Mouse (Mus musculus): ENCODE data around the gene Egfl6. TPM values are rescaled to one million over a fixed set of nuclear protein-coding genes. Genes with fewer than 3 reads are reported as not detected.
A peak's percentile ranks its signal among the peaks of the same experiment; 100 is the strongest.

Egfl6 gene
- total and polyA plus RNA-seq, 2 experiments from 2014 or later: 1.2 to 1.7 TPM

DNA sequence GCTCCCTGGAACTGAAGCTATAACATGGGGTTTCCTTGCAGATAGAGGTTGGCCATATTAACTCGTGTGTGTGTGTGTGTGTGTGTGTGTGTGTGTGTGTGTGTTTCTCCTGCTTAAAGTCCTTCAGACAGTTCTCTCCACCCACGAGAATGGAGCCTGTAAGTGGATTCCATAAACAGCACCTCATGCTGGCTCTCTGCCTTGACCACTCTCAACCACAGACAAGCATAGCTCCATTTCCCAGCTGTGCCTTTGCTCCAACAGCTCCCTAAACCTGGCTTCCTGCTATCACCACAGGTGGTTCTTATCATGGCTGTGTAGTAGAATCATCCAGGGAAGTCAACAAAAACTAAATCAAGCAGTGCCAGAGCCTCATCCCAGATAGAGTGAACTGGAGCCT lies 81.1 kb downstream of the Egfl6 start:
- Histone ChIP-seq H3K4me1 (ENCODE audit: insufficient read depth) (peaks cover 2% of the 10 kb centered on the region; the same call in 1 of the 2 replicates), H3K36me3 (ENCODE audit: insufficient read depth) (no peaks in the 10 kb centered on the region), H3K9ac (no peak overlapping the region), H3K27ac (ENCODE audit: low read depth, low read length) (no peak overlapping the region), H3K27me3 (ENCODE audit: insufficient read depth, low read length) (no peaks in the 10 kb centered on the region), H3K4me2 (ENCODE audit: low read depth) (no peak overlapping the region), H3K9me3 (ENCODE audit: low read length) (no peaks in the 10 kb centered on the region), H3K4me3 (ENCODE audit: low read depth, low read length) (no peak overlapping the region)
- no peak for DNase-seq
- ATAC-seq: no peak
- TF ChIP-seq CTCF (IDR thresholded peaks at IDR 0.05; ENCODE audit: low read depth): no peak
- 61% methylated on average over 2 of the region's 2 CpGs for WGBS

DNA sequence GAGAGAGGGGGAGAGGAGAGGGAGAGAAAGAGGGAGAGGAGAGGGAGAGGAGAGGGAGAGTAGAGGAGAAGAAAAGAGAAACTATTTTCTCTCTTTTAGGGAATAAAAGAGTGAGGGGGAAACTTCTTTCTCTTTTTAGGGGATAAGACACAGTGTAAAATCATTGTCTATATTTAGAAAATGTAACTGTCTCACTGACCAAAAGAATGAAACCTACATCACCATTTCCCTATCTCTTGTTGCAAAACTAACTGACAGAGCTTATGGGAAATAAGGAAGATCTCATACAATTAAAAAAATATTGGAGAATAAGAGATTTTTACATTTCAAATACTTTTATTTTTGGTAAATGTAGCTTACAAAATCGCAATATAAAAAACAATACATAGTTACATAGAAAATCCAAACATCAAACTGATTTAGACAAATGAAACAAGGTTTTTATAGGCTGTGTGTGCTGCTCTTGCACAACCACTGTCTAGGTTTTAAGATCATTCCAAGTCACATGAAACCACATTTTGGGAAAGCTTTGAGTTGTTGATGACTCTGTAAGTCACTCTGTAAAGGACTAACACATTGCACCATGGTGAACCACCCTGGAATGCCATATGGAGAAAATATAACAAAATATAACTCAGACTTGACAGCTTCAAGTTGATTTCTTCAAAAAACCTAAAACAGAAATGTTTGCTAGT lies 85.9 kb downstream of the Egfl6 start:
- ATAC-seq (no peak), DNase-seq (no peak)
- Histone ChIP-seq H3K4me1 (ENCODE audit: insufficient read depth) (no peaks in the 10 kb centered on the region), H3K9me3 (ENCODE audit: low read length) (no peaks in the 10 kb centered on the region), H3K9ac (no peak overlapping the region), H3K4me3 (ENCODE audit: low read depth, low read length) (no peak overlapping the region), H3K36me3 (ENCODE audit: insufficient read depth) (no peaks in the 10 kb centered on the region), H3K27ac (ENCODE audit: low read depth, low read length) (no peak overlapping the region), H3K27me3 (ENCODE audit: insufficient read depth, low read length) (no peaks in the 10 kb centered on the region), H3K4me2 (ENCODE audit: low read depth) (no peak overlapping the region)
- no peak for TF ChIP-seq CTCF (IDR thresholded peaks at IDR 0.05; ENCODE audit: low read depth)
- WGBS: 74% methylated on average over 1 of the region's 1 CpGs

DNA sequence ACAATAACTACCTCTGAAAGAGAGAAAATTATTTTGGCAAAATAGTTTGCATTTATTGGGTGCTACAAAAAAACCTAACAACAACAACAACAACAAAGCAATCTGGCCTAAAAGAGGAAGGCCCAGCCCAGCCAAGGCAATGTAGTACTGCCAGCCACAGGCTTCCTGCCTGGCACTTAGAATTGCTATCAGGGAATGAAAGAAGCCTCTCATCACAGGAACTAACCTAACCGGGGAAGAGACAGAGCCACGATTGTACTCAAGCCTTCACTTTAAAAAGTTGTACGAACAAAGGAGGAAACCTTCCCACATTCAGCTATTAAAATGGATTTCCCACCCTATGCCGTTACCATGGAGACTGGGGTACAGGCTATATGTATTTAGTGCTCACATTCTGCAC lies 87.7 kb downstream of the Egfl6 start:
- ATAC-seq (no peak), DNase-seq (peak; percentile 14)
- 39% methylated on average over 4 of the region's 4 CpGs for WGBS
- no peak overlapping the region for H3K4me2 ChIP-seq (ENCODE audit: low read depth)
- H3K4me1 ChIP-seq (ENCODE audit: insufficient read depth): no peaks in the 10 kb centered on the region
- H3K4me3 ChIP-seq (ENCODE audit: low read depth, low read length): no peak overlapping the region
- TF ChIP-seq CTCF (IDR thresholded peaks at IDR 0.05; ENCODE audit: low read depth): no peak
- no peaks in the 10 kb centered on the region for H3K9me3 ChIP-seq (ENCODE audit: low read length)
- H3K27ac ChIP-seq (ENCODE audit: low read depth, low read length): no peak overlapping the region
- no peaks in the 10 kb centered on the region for H3K36me3 ChIP-seq (ENCODE audit: insufficient read depth)
- H3K27me3 ChIP-seq (ENCODE audit: insufficient read depth, low read length): no peaks in the 10 kb centered on the region
- H3K9ac ChIP-seq: no peak overlapping the region

DNA sequence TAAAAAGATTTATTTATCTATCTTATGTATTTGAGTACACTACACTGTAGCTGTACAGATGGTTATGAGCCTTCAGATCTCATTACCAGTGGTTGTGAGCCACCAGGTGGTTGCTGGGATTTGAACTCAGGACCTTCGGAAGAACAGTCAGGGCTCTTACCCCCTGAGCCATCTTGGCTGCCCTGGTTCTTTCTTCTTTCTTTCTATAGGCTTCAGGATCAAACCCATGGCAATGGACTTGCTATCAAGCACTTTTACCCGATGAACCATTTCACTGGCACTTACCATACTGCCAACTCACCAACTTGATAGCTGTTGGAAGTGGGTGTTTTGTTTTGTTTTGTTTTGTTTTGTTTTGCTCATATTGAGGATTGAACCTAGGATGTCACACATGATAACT lies 90.5 kb downstream of the Egfl6 start:
- Histone ChIP-seq H3K9ac (no peak overlapping the region), H3K36me3 (ENCODE audit: insufficient read depth) (no peaks in the 10 kb centered on the region), H3K27me3 (ENCODE audit: insufficient read depth, low read length) (no peaks in the 10 kb centered on the region), H3K4me3 (ENCODE audit: low read depth, low read length) (no peak overlapping the region), H3K27ac (ENCODE audit: low read depth, low read length) (no peak overlapping the region), H3K9me3 (ENCODE audit: low read length) (no peaks in the 10 kb centered on the region), H3K4me1 (ENCODE audit: insufficient read depth) (no peaks in the 10 kb centered on the region), H3K4me2 (ENCODE audit: low read depth) (no peak overlapping the region)
- 85% methylated on average over 2 of the region's 2 CpGs for WGBS
- no peak for ATAC-seq
- no peak for DNase-seq
- TF ChIP-seq CTCF (IDR thresholded peaks at IDR 0.05; ENCODE audit: low read depth): no peak

DNA sequence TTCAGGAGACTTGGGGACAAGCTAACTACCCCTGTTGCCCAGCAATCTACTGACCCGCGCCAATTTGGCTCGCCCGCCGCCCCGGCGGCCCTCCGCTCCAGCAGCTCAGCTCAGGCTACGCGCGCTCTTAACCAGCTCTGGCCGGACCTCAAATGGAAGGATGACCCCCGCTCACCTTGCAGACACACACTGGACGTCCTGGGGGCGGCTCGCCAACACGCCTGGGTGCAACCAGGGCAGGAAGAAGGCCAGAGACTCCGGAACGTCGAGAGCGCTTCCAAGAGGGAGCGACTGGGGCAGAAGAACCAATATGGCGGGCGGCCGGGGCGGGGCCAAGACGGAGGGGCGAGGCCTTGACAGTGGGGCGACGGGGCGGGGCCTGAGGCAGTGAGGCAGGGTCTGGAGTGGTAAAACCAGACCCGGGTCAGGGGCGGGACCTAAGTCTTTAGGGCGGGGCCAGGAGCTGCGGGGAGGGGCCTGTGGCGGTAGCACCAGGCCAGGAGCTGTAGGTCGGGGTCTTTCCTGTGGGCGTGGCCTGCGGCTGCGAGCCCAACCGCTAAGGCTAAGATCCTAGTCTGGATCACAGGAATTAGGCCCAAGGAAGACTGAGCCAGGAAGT lies 106.0 kb downstream of the Egfl6 start, which contains the start of gene Rab9:
Rab9 (minus strand) TSS at position 503 of the 619 bp plus-strand sequence.
- no peaks in the 10 kb centered on the region for H3K27me3 ChIP-seq (ENCODE audit: insufficient read depth, low read length)
- 23% methylated on average over 41 of the region's 41 CpGs for WGBS
- peak within 1 kb of the TSS; percentile 74 for H3K9ac ChIP-seq
- DNase-seq (peak; percentile 88), ATAC-seq (peak; percentile 99)
- peak within 1 kb of the TSS; percentile 79 for H3K27ac ChIP-seq (ENCODE audit: low read depth, low read length)
- peak within 1 kb of the TSS; percentile 63 for H3K4me3 ChIP-seq (ENCODE audit: low read depth, low read length)
- no peaks in the 10 kb centered on the region for H3K4me1 ChIP-seq (ENCODE audit: insufficient read depth)
- TF ChIP-seq CTCF (IDR thresholded peaks at IDR 0.05; ENCODE audit: low read depth): no peak
- no peaks in the 10 kb centered on the region for H3K9me3 ChIP-seq (ENCODE audit: low read length)
- H3K4me2 ChIP-seq (ENCODE audit: low read depth): peak within 1 kb of the TSS; percentile 55
- no peaks in the 10 kb centered on the region for H3K36me3 ChIP-seq (ENCODE audit: insufficient read depth)

DNA sequence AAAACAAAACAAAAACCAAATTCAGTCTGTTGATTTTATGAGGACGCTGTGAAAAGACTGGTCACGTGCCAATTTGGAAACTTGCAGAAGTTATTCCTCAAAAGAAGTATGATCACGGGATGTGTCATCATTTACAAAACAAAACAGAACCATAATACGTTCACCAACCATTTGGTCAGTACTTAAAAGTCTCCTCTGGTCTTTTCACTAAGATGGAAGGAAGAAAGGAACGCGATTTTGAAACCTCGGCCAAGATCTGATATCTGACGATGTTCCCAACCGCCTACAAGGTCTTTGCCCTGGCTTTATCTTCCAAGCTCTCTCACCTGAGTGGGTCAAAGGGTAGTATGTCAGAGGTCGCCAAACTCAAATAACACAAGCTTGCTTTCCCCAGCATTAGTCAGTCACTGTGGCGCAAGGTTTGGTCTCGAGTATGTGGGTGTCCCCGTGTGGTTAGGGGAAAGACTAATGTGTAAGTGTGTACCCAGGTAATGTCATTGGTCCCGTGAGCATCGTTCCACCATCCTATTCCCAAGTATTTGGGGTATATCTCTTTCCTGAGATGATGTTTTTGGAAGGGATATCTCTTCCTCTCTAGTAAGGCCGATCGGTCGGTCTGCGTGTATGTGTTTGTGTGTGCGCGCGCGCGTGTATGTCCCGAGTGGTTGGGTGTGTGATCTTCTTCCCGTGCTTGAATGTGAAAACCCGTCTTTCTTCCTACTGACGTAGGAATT lies 106.7 kb downstream of the Egfl6 start:
- peak overlapping the region; percentile 55 for H3K4me2 ChIP-seq (ENCODE audit: low read depth)
- peak overlapping the region; percentile 74 for H3K9ac ChIP-seq
- no peaks in the 10 kb centered on the region for H3K36me3 ChIP-seq (ENCODE audit: insufficient read depth)
- 31% methylated on average over 28 of the region's 28 CpGs for whole genome bisulfite sequencing
- no peaks in the 10 kb centered on the region for H3K27me3 ChIP-seq (ENCODE audit: insufficient read depth, low read length)
- ATAC-seq (peak; percentile 50; the same call in 1 of the 2 replicates), DNase-seq (peak; percentile 3)
- peak overlapping the region; percentile 63 for H3K4me3 ChIP-seq (ENCODE audit: low read depth, low read length)
- no peaks in the 10 kb centered on the region for H3K9me3 ChIP-seq (ENCODE audit: low read length)
- no peaks in the 10 kb centered on the region for H3K4me1 ChIP-seq (ENCODE audit: insufficient read depth)
- no peak for TF ChIP-seq CTCF (IDR thresholded peaks at IDR 0.05; ENCODE audit: low read depth)
- peak overlapping the region; percentile 79; the same call in 1 of the 2 replicates for H3K27ac ChIP-seq (ENCODE audit: low read depth, low read length)

DNA sequence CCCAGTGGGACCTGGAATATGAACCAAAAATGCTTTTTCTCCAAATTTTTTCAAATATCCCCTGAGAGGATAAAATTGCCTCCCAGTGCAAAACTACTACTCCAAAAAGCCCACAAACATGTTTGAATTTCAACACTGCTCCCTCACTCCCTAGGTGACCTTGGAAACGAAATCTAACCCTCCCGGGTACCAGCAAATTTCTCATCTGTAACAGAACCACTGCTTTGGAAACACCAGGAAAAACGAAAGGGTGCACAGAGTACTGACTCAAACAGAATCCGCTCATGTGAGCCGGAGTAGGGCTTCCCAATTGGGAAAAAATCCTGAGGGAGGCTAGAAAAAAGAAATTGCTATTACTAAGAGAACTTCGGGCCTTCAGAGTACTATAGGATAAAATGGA lies 108.1 kb downstream of the Egfl6 start:
- WGBS: 75% methylated on average over 6 of the region's 6 CpGs
- Histone ChIP-seq H3K9ac (no peak overlapping the region), H3K9me3 (ENCODE audit: low read length) (no peaks in the 10 kb centered on the region), H3K27me3 (ENCODE audit: insufficient read depth, low read length) (no peaks in the 10 kb centered on the region), H3K4me3 (ENCODE audit: low read depth, low read length) (no peak overlapping the region), H3K36me3 (ENCODE audit: insufficient read depth) (no peaks in the 10 kb centered on the region), H3K4me2 (ENCODE audit: low read depth) (peak overlapping the region; percentile 55), H3K27ac (ENCODE audit: low read depth, low read length) (no peak overlapping the region), H3K4me1 (ENCODE audit: insufficient read depth) (no peaks in the 10 kb centered on the region)
- no peak for TF ChIP-seq CTCF (IDR thresholded peaks at IDR 0.05; ENCODE audit: low read depth)
- ATAC-seq (no peak), DNase-seq (no peak)

Other genes with a start within 250 kb of the Egfl6 start
- 54.3 and 61.6 TPM in 2 replicates for gene Trappc2, start 145.1 kb downstream of the Egfl6 start, total RNA-seq (2014; rRNA removed)
- 87.1 and 101 TPM in 2 replicates for gene Trappc2, start 145.1 kb downstream of the Egfl6 start, polyA plus RNA-seq (2015; fragmentation: Nextera tagmentation; extraction: Ambion mirVana)
- gene Ofd1, start 145.0 kb downstream of the Egfl6 start, total RNA-seq (2014; rRNA removed): 8.4 and 12.2 TPM in 2 replicates
- 5.9 and 7.3 TPM in 2 replicates for gene Ofd1, start 145.0 kb downstream of the Egfl6 start, polyA plus RNA-seq (2015; fragmentation: Nextera tagmentation; extraction: Ambion mirVana)
- 43.5 and 43.8 TPM in 2 replicates for gene Rab9, start 105.9 kb downstream of the Egfl6 start, total RNA-seq (2014; rRNA removed)
- gene Rab9, start 105.9 kb downstream of the Egfl6 start, polyA plus RNA-seq (2015; fragmentation: Nextera tagmentation; extraction: Ambion mirVana): 48.5 and 52.7 TPM in 2 replicates
- 4.6 TPM in 2 replicates for gene Tceanc, start 67.2 kb downstream of the Egfl6 start, total RNA-seq (2014; rRNA removed)
- gene Tceanc, start 67.2 kb downstream of the Egfl6 start, polyA plus RNA-seq (2015; fragmentation: Nextera tagmentation; extraction: Ambion mirVana): 2.6 and 3.0 TPM in 2 replicates

Data from forebrain, postnatal 0 days (tissue).